Mouse (Mus musculus) mouse embryonic stem cell (cell line): ENCODE results near the gene Olfr987.
"Not testable (repeated sequence)": the region's sequence is repeated elsewhere in the genome, so short reads cannot be mapped to it uniquely, and the experiment has no call there.

Experiments
- in situ Hi-C, 2 experiments: fragments of 300-500 bp; cut with MboI; formaldehyde crosslinking; loops; 1 replicate in 1 of 2; 3 replicates in 1 of 2; pipeline ENCODE4 v1.14.3; 2019 to 2020; ENCODE audit warnings: low sequenced_read_pairs in 2 of 2, low pct_unique_long_range_greater_than_20kb in 1 of 2, mixed read lengths in 1 of 2; ENCODE audit not compliant: unreplicated experiment in 1 of 2

Olfr987 gene

DNA sequence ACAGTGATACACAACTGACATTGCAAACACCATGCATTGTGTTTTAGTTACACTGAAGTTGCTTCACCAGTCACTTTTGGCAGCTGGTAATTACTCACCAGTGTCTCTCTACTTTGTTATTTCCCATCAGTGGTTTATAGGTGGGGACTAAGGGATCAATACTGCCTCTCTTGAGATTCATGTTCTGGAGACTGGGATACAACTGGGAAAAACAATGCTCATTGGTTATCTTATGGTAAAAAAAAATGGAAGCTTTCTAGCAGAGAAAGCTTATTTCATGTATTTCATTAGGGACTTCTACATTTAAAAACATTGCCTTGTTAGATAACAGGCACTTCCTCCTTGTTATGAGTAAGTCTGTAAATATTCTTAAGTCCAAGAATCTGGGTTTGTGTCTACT lies at the start of gene Olfr987:
Gene Olfr987, minus strand, starts transcription at position 101 of the 400 bp plus-strand sequence.
- in situ Hi-C loops, result not testable (repeated sequence)

DNA sequence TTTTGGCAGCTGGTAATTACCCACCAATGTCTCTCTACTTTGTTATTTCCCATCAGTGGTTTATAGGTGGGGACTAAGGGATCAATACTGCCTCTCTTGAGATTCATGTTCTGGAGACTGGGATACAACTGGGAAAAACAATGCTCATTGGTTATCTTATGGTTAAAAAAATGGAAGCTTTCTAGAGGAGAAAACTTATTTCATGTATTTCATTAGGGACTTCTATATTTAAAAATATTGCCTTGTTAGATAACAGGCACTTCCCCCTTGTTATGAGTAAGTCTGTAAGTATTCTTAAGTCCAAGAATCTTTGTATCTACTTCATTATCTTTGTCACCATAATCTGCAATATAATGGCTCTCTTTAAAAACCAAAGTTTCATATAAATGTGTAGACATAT lies 24.0 kb upstream of the Olfr987 start, which contains the start of gene Olfr988:
Gene Olfr988, minus strand, starts transcription at position 101 of the 400 bp plus-strand sequence.
- in situ Hi-C loops, result not testable (repeated sequence)

DNA sequence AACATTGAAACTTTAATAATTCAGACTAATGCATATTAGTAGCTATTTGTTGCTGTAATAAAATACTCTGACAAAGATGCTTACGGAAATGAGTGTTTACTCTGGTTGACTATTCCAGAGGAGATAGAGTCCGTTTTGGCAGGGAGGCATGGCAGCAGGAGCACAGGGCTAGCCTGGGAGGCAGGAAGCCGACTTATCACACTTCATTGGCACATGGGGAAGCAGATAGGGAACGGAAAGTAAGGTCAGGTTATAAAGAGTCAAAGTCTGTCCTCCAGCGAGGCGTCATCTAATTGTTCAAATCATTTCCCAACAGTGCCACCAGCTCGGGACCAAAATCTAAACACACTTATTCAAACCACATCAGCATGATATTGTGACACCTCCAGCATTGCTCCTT lies 857 bp upstream of the Olfr987 start:
- in situ Hi-C loops, result no loop called here

DNA sequence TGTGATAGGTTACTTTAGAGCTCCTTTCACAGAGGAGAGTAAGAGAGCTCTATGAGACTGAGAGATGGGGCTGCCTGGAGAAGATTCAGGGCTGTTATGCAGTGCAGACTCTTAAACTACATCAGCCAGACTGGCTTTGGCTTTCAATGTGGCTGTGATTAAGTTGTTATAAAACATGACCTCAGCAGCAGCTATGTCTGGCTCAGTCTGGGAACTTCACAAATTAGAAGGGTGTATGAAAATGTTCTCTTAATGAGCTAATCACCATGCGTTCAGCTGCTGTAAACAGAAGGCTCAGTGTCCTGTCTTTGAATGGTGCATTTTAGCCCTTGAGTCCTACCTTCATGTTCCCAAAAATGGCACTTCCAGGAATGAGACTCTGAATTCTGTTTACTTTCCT lies 20.0 kb downstream of the Olfr987 start:
- in situ Hi-C loops, result no loop called here

DNA sequence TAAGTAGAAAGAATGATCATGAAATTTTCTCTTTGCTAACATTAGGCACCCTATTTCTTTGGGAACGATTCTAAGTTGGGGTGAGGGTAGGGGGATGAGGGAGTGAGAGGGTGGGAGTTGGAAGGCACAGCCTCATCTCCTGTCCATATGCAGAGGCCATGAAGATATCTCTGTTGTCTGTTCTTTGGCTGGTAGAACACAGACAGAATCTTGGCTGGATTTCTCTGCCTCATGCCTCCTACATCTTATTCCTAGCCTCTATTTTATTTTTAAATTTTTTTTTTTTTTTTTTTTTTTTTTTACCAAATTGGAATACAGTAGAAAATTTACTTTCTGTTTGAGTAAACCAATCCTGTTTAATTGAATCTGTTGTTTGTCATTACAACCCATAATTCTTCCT lies 53.7 kb downstream of the Olfr987 start:
- in situ Hi-C loops, result no loop called here

DNA sequence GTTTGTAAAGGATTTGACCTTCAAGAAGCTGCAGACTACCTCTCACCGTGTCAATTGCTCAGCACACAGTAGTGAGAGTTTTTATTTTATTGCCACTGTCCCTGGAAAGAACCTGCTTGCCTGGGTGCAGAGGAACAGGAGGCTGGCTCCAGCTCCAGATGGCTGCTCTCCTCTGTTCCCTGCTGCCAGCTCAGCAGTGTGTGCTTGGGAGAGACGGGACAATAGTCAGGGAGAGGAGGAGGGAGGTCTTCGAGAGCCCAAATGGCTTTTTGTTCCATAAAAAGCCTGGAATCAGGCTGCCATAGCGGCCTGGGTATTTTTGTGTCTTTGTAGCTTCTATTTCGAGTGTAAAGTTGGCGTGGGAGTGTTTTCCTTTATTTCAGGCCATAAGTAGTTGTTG lies 54.5 kb downstream of the Olfr987 start:
- in situ Hi-C loops, result no loop called here

DNA sequence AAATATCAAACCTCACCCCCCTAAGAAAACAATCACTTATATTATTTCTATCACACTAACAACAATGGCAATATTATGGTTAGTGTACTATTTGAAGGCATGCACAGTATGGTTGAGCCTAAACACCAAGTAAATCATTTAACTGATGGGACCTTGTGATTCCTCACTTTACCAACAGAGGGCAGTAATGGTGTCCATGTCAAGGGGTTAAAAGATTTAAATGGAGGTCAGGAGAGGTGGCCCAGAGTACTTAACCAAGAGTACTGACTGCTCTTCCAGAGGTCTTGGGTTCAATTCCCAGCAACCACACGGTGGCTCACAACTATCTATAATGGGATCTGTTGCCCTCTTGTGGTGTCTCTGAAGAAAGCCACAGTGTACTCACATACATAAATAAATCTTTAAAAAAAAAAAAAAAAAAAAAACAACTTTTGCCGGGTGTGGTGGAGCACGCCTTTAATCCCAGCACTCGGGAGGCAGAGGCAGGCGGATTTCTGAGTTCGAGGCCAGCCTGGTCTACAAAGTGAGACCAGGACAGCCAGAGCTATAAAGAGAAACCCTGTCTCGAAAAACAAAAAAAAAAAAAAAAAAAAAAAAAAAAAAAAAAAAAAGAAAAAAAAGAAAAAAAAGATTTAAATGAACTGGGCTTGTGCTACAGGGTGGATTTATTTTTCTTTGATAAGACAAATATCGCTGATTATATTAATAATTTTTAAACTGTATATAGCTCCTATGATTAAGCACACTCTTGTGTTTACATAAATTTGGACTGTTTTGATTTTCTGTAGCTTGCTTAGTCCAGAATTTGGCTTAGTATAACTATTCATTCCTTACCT lies 55.3 kb downstream of the Olfr987 start:
- in situ Hi-C loops, result no loop called here

DNA sequence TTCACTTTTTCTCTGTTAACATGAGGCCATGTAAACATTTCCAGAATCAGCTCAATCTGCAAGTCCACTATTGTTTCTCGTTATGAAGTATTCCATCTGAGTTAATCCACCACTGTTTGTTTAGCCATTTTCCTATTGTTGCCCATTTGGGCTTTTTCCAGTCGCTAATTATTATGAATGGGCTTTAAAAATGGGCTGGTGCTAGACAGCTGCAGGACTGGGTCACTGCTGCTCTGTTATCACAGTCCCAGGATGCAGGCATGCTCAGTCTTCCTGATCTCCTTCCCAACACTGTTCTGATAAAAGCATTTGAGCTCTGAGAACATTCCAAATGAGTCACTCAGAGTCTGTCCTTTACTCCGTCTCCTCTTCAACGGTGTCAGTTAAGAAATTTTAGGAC lies 58.1 kb downstream of the Olfr987 start:
- in situ Hi-C loops, result no loop called here
